Mouse (Mus musculus) forebrain, embryonic 16.5 days (tissue): ENCODE results near the gene Dnah14. TPM values are rescaled to one million over a fixed set of nuclear protein-coding genes. Genes with fewer than 3 reads are reported as not detected.

ENCODE experiments used
- ATAC-seq: fragments of 200-750 bp; cut with Nextera tagmentation; 2 replicates; pipeline ENCODE4 v1.8.0; 2017; ENCODE audit warnings: mild to moderate bottlenecking, moderate library complexity
- H3K27ac ChIP-seq: fragments of 300-500 bp; sonication (generic); 2 replicates; pipeline ENCODE4 v1.5.1; 2014; ENCODE audit warnings: low read length, control low read depth
- H3K27me3 ChIP-seq: fragments of 300-500 bp; sonication (generic); replicated peaks from 2 replicates; pipeline ENCODE4 v1.6.1; 2014; ENCODE audit warnings: low read length; ENCODE audit not compliant: control insufficient read depth, insufficient read depth
- H3K36me3 ChIP-seq: fragments of 300-500 bp; sonication (generic); 2 replicates; pipeline ENCODE4 v1.6.1; 2014; ENCODE audit not compliant: control insufficient read depth, insufficient read depth
- H3K4me1 ChIP-seq: fragments of 300-500 bp; sonication (generic); replicated peaks from 2 replicates; pipeline ENCODE4 v1.6.1; 2014; ENCODE audit warnings: low read length; ENCODE audit not compliant: control insufficient read depth, insufficient read depth
- H3K4me2 ChIP-seq: fragments of 300-500 bp; sonication (generic); 2 replicates; pipeline ENCODE4 v1.6.1; 2014; ENCODE audit warnings: mild to moderate bottlenecking, low read length, control low read depth
- H3K4me3 ChIP-seq: fragments of 300-500 bp; sonication (generic); replicated peaks from 2 replicates; pipeline ENCODE4 v1.5.1; 2014; ENCODE audit warnings: mild to moderate bottlenecking, low read length, control low read depth
- H3K9ac ChIP-seq: fragments of 300-500 bp; sonication (generic); replicated peaks from 2 replicates; pipeline ENCODE4 v1.6.1; 2014; ENCODE audit warnings: low read depth, low read length, control low read depth
- H3K9me3 ChIP-seq: fragments of 300-500 bp; sonication (generic); 2 replicates; pipeline ENCODE4 v1.6.1; 2016; ENCODE audit warnings: low read length; ENCODE audit not compliant: control insufficient read depth
- WGBS: fragments of 180-500 bp; shearing (Covaris S2); extraction: QIAGEN DNeasy Blood & Tissue Kit; methylation state at CpG from one replicate; pipeline ENCODE4 v1.1.7; 2014; 5-methylcytosine and 5-hydroxymethylcytosine counted together
- polyA plus RNA-seq: library from polyadenylated mRNA; unstranded; fragments of >200 nt; fragmentation: Nextera tagmentation; extraction: Ambion mirVana; gene quantifications from 2 replicates; pipeline ENCODE4 v1.2.1, GENCODE M21; 2015

Gene Dnah14
- polyA plus RNA-seq, 1 experiment from 2014 or later = 0.51 TPM

- no peak overlapping the region for H3K27ac ChIP-seq
- WGBS = 96% methylated on average over 2 of the region's 2 CpGs
- no peak for ATAC-seq
- H3K4me1 ChIP-seq = peaks cover 16% of the 10 kb centered on the region
- no peak overlapping the region for H3K9ac ChIP-seq
- H3K9me3 ChIP-seq = no peaks in the 10 kb centered on the region
- no peaks in the 10 kb centered on the region for H3K27me3 ChIP-seq
- H3K36me3 ChIP-seq = no peaks in the 10 kb centered on the region
- H3K4me2 ChIP-seq = no peak overlapping the region
- H3K4me3 ChIP-seq = no peak overlapping the region
These were observed 278.5 kb downstream of the Dnah14 start for GRCm38 (mm10) chr1:181854829-181855228.

- Histone ChIP-seq H3K9ac (no peak overlapping the region), H3K4me3 (no peak overlapping the region), H3K9me3 (no peaks in the 10 kb centered on the region), H3K4me1 (peaks cover 16% of the 10 kb centered on the region), H3K4me2 (no peak overlapping the region), H3K27me3 (no peaks in the 10 kb centered on the region), H3K36me3 (no peaks in the 10 kb centered on the region), H3K27ac (no peak overlapping the region)
- WGBS = 81% methylated on average over 2 of the region's 2 CpGs
- no peak for ATAC-seq
These were observed 280.0 kb downstream of the Dnah14 start for GRCm38 (mm10) chr1:181856329-181856728.

DNA sequence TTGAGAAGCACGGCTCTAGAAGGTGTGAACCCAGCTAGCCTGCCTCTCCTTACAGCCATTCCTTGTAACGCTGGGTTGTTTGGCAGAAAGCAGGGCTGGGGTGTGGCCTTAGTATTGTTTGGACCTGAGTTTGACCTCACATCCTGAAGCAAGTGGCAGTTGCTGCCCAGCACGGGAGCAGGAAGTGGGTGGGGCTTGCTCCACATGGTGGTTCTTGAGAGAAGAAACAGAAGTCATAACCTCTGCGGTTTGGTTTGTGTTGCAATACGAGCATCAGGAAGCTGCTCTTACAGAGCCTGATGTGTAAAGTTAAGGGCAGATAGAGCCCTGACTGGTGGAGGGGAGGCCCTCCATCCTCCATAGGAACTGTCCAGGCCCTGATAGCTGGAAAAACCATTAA, 284.3 kb downstream of the Dnah14 start:
- no peak for ATAC-seq
- no peak overlapping the region for H3K27ac ChIP-seq
- no peak overlapping the region for H3K9ac ChIP-seq
- no peak overlapping the region for H3K4me3 ChIP-seq
- no peaks in the 10 kb centered on the region; the same call in 1 of the 2 replicates for H3K4me1 ChIP-seq
- WGBS = 53% methylated on average over 5 of the region's 5 CpGs
- no peaks in the 10 kb centered on the region for H3K9me3 ChIP-seq
- H3K36me3 ChIP-seq = no peaks in the 10 kb centered on the region
- no peak overlapping the region for H3K4me2 ChIP-seq
- H3K27me3 ChIP-seq = no peaks in the 10 kb centered on the region

DNA sequence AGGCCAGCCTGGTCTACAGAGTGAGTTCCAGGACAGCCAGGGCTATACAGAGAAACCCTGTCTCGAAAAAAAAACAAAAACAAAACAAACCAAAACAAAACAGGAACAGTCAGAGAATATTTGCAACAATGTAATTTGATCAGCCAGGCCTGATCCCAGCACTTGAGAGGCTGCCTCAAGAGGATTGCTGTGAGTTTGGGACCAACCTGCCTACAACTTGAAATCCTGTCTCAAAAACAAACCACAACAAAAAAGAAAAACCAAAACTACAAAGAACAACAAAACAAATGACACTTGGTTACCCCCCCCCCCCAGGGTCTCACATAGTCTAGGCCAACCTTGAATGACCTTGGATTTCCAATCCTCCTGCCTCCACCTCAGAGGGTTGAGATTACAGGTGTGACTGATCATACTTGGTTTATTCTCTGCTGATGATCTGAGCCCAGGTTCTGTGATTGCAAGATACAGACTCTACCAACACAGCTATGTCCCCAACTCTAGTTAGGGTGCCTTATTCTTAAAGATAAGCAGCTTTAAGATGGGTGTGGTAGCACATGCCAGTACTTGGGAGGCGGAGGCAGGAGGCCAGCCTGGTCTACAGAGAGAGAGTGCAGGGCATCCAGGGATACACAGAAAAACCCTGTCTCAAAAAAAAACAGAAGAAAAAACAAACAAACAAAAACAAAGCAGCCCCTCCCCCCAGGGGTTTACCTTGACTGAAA, 285.0 kb downstream of the Dnah14 start:
- Histone ChIP-seq H3K27me3 (no peaks in the 10 kb centered on the region), H3K9me3 (no peaks in the 10 kb centered on the region), H3K36me3 (no peaks in the 10 kb centered on the region), H3K9ac (no peak overlapping the region), H3K27ac (no peak overlapping the region), H3K4me3 (no peak overlapping the region), H3K4me1 (no peaks in the 10 kb centered on the region; the same call in 1 of the 2 replicates), H3K4me2 (no peak overlapping the region)
- no peak for ATAC-seq
- 69% methylated on average over 2 of the region's 2 CpGs for WGBS

- Histone ChIP-seq H3K27ac (no peak overlapping the region), H3K9ac (no peak overlapping the region)
These were observed 286.5 kb downstream of the Dnah14 start for GRCm38 (mm10) chr1:181862676-181863374.

DNA sequence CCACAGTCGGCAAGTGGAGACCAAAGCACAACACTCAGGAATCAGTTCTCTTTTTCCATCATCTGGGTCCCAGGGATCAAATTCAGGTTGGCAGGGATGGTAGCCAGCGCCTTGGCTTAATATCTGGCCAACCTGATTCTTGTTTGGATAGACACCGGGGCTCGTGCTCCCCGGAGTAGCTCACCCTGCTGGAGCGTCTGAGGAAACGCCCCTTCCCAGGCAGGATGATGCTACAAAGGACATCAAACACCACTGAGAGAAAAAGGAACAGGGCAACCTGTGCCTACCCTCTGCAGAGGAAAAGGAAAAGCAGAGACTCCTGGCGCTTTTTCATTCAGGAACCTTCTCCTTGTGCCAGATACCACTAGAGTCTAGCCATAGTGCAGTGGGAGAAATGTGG, 287.1 kb downstream of the Dnah14 start:
- Histone ChIP-seq H3K27me3 (no peaks in the 10 kb centered on the region), H3K9ac (no peak overlapping the region), H3K4me2 (no peak overlapping the region), H3K9me3 (no peaks in the 10 kb centered on the region), H3K4me1 (no peaks in the 10 kb centered on the region; the same call in 1 of the 2 replicates), H3K4me3 (no peak overlapping the region), H3K27ac (no peak overlapping the region), H3K36me3 (no peaks in the 10 kb centered on the region)
- no peak for ATAC-seq
- WGBS = 43% methylated on average over 8 of the region's 8 CpGs

More at GRCm38 (mm10) chr1:181862676-181863374, 286.5 kb downstream of the Dnah14 start:
- 52% methylated on average over 16 of the region's 16 CpGs for WGBS
- ATAC-seq = no peak
- no peak overlapping the region for H3K4me3 ChIP-seq
- no peak overlapping the region for H3K4me2 ChIP-seq
- no peaks in the 10 kb centered on the region; the same call in 1 of the 2 replicates for H3K4me1 ChIP-seq
- H3K9me3 ChIP-seq = no peaks in the 10 kb centered on the region
- no peaks in the 10 kb centered on the region for H3K27me3 ChIP-seq
- no peaks in the 10 kb centered on the region for H3K36me3 ChIP-seq

Other genes with a start within 250 kb of the Dnah14 start
- 43.4 and 46.8 TPM in 2 replicates for gene Cnih3, start 223.9 kb upstream of the Dnah14 start, polyA plus RNA-seq
- 0.31 TPM in 1 of 2 replicates, not detected in the other for gene Ccdc121, start 65.1 kb upstream of the Dnah14 start, polyA plus RNA-seq